Mouse (Mus musculus) limb, embryonic 11.5 days (tissue): Measurements from ENCODE around the gene Gm45208. TPM values are rescaled to one million over a fixed set of nuclear protein-coding genes. Genes with fewer than 3 reads are reported as not detected.

Experiments used
- ATAC-seq: fragments of 200-750 bp; cut with Nextera tagmentation; 2 replicates; pipeline ENCODE4 v1.8.0; 2017; ENCODE audit warnings: low read depth; ENCODE audit not compliant: insufficient number of reproducible peaks, low FRiP score, low TSS enrichment
- DNase-seq: peaks from one replicate; pipeline ENCODE4 v3.0.0-alpha.2; 2015; ENCODE audit warnings: low spot score
- H3K27ac ChIP-seq: fragments of 300-500 bp; sonication (generic); replicated peaks from 2 replicates; pipeline ENCODE4 v1.5.1; 2014; ENCODE audit warnings: low read depth, mild to moderate bottlenecking, low read length
- H3K27me3 ChIP-seq: fragments of 300-500 bp; sonication (generic); 2 replicates; pipeline ENCODE4 v1.6.1; 2014; ENCODE audit warnings: mild to moderate bottlenecking, low read length, mixed read lengths; ENCODE audit not compliant: control insufficient read depth, insufficient read depth
- H3K36me3 ChIP-seq: fragments of 300-500 bp; sonication (generic); 2 replicates; pipeline ENCODE4 v1.6.1; 2014; ENCODE audit warnings: mild to moderate bottlenecking, low read length, moderate library complexity, mixed read lengths; ENCODE audit not compliant: control insufficient read depth, insufficient read depth
- H3K4me1 ChIP-seq: fragments of 300-500 bp; sonication (generic); 2 replicates; pipeline ENCODE4 v1.6.1; 2014; ENCODE audit warnings: low read length, mixed read lengths; ENCODE audit not compliant: control insufficient read depth, insufficient read depth
- H3K4me2 ChIP-seq: fragments of 300-500 bp; sonication (generic); 2 replicates; pipeline ENCODE4 v1.6.1; 2014; ENCODE audit warnings: low read depth, mild to moderate bottlenecking, moderate library complexity; ENCODE audit not compliant: severe bottlenecking
- H3K4me3 ChIP-seq: fragments of 300-500 bp; sonication (generic); 2 replicates; pipeline ENCODE4 v1.5.1; 2014; ENCODE audit warnings: low read depth, low read length
- H3K9ac ChIP-seq: fragments of 300-500 bp; sonication (generic); 2 replicates; pipeline ENCODE4 v1.6.1; 2014; ENCODE audit warnings: mild to moderate bottlenecking, low read length
- H3K9me3 ChIP-seq: fragments of 300-500 bp; sonication (generic); 2 replicates; pipeline ENCODE4 v1.6.1; 2016; ENCODE audit warnings: low read length; ENCODE audit not compliant: control insufficient read depth
- WGBS: fragments of 180-500 bp; shearing (Covaris S2); extraction: QIAGEN DNeasy Blood & Tissue Kit; methylation state at CpG from one replicate; pipeline ENCODE4 v1.1.7; 2014; 5-methylcytosine and 5-hydroxymethylcytosine counted together
- polyA plus RNA-seq: library from polyadenylated mRNA; unstranded; fragments of >200 nt; fragmentation: Nextera tagmentation; extraction: Ambion mirVana; gene quantifications from 2 replicates; pipeline ENCODE4 v1.2.1, GENCODE M21; 2014

Gene Gm45208
- polyA plus RNA-seq, 1 experiment from 2014 or later: not detected

DNA sequence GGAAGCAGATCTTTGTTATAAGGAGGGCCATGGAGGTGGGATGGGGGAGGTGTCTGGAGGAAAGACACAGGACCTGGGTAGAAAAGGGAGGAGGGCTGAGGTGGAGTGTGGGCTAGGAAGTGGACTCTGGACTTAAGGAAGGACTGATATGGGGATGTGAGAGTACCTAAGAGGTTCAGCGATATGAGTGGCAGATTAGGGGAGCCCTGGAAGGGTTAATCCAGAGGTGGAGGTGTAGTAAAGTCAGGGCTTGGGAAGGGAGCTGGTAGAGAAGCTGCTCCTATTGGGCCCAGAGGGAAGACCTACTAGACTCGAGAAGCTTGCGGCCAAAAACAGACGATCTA is 6.8 kb downstream of the Gm45208 start:
- H3K4me1 ChIP-seq: no peaks in the 10 kb centered on the region
- H3K9me3 ChIP-seq: no peaks in the 10 kb centered on the region
- peak overlapping the region; percentile 51; the same call in 1 of the 2 replicates for H3K9ac ChIP-seq
- 24% methylated on average over 4 of the region's 4 CpGs for WGBS
- H3K27ac ChIP-seq: no peak overlapping the region
- H3K27me3 ChIP-seq: no peaks in the 10 kb centered on the region
- H3K36me3 ChIP-seq: no peaks in the 10 kb centered on the region; the same call in 1 of the 2 replicates
- DNase-seq: no peak
- H3K4me3 ChIP-seq: peak overlapping the region; percentile 36
- ATAC-seq: peak; percentile 4; the same call in 1 of the 2 replicates
- H3K4me2 ChIP-seq: peak overlapping the region; percentile 53

DNA sequence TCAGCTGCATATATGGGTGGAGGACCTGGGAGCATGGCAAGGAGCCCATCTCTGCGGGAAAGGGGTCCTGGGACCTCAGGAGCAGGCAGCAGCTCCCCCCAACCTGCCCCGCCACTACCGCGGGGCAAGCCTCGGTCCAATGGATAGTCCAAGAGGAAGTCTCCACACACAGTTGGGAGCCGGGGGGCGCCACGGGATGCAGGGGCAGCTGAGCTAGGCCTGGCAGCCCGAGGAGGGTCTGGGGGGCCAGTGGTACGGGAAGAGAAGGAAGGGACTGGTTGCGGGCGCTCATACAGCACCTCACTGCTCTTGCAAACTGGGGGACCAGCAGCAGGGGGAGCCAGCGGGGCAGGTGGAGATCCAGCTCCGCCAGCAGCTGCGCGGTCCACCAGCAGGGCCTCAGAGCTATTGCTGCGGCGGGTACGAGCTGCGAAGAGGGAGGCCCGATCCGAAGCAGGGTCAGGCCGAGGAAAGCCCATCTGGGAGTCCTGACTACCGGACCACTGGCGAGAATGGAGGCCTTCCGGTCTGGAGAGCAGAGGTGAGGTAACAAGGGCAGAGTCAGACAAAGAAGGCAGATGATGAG is 11.6 kb downstream of the Gm45208 start:
- H3K4me3 ChIP-seq: no peak overlapping the region
- 26% methylated on average over 20 of the region's 26 CpGs for WGBS
- DNase-seq: peak; percentile 78

DNA sequence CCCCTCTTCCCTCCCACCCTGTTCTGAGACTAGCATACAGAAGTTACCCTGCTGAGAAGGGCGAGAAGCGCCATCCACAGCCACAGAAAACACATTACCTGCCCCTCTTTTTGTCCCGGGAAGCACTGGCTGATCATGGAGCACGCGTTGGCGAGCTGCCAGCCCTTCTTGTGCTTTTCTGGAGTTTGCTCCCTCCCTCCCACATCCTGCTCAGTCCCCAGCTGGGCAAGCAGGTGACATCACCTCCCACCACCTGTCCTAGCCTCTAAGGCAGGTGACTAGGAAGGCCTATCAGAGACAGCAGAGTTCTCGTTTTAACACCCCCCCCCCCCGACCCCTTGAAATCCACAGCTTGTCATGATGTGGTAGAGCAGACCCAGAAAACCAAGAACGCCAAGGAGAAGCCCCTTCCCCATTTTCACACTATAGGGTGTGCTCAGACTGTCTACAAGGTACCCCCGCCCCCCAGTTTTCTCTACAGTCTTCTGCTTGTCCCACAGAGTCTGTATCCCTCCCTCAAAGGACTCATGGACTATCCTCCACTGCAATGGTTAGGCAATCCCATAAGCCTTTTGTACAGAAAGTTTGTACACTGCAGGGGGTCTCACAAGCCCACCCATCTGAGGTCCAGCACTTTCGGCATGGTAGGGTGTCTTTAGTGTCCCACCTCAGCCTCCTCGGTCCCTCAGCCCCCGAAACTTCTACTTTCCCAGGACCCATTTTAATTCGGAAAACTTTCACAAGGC is 17.5 kb downstream of the Gm45208 start:
- H3K36me3 ChIP-seq: no peaks in the 10 kb centered on the region
- no peaks in the 10 kb centered on the region for H3K27me3 ChIP-seq
- no peaks in the 10 kb centered on the region for H3K4me1 ChIP-seq
- ATAC-seq (no peak), DNase-seq (no peak)
- no peak overlapping the region for H3K4me3 ChIP-seq
- no peak overlapping the region for H3K27ac ChIP-seq
- no peaks in the 10 kb centered on the region for H3K9me3 ChIP-seq
- no peak overlapping the region for H3K9ac ChIP-seq
- H3K4me2 ChIP-seq: no peak overlapping the region
- 74% methylated on average over 14 of the region's 14 CpGs for WGBS

More for the DNA sequence above, 11.6 kb downstream of the Gm45208 start:
- Histone ChIP-seq H3K9ac (no peak overlapping the region), H3K27ac (no peak overlapping the region), H3K4me2 (0 out of 2 replicates have a peak overlapping the region, but pooled peaks have one; percentile 2), H3K36me3 (no peaks in the 10 kb centered on the region; the same call in 1 of the 2 replicates), H3K4me1 (no peaks in the 10 kb centered on the region), H3K27me3 (no peaks in the 10 kb centered on the region), H3K9me3 (no peaks in the 10 kb centered on the region)
- no peak for ATAC-seq

DNA sequence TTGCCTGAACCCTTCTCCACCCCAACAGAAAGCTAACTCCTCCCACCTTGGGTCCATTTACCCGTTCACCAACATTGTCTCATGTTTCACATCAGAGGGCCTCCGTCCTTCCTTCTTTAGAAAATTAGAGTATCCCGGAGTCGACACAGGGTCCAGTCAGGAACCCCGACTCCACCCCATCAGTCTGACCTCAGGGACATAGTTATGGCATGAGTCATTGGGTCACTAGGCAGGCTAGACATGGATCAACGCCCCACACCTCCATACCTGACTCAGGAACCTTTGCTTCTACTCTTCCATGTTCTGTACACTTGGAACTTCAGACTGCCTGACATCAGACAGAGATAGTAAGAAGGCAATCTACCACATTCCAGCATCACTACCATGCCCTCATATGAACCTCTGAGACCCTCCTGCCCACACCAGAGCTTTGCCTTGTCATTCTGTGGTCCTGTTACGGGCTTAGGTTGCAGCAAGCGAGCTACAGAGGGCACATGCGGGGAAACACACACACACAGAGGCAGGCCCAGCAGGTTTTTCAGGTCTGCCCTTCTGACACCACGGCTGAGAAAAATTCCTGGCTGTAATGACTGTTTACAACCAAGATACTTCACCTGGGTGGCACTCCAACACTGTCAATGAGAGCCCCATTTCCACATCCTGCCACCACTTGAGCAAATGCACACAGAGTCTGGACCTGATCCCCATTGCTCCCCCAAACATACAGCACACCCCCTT is 18.2 kb downstream of the Gm45208 start:
- no peak overlapping the region for H3K9ac ChIP-seq
- no peak overlapping the region for H3K27ac ChIP-seq
- no peaks in the 10 kb centered on the region for H3K4me1 ChIP-seq
- H3K4me3 ChIP-seq: no peak overlapping the region
- 54% methylated on average over 10 of the region's 10 CpGs for WGBS
- ATAC-seq (no peak), DNase-seq (no peak)
- no peaks in the 10 kb centered on the region for H3K9me3 ChIP-seq
- no peak overlapping the region for H3K4me2 ChIP-seq
- H3K36me3 ChIP-seq: no peaks in the 10 kb centered on the region
- no peaks in the 10 kb centered on the region for H3K27me3 ChIP-seq

DNA sequence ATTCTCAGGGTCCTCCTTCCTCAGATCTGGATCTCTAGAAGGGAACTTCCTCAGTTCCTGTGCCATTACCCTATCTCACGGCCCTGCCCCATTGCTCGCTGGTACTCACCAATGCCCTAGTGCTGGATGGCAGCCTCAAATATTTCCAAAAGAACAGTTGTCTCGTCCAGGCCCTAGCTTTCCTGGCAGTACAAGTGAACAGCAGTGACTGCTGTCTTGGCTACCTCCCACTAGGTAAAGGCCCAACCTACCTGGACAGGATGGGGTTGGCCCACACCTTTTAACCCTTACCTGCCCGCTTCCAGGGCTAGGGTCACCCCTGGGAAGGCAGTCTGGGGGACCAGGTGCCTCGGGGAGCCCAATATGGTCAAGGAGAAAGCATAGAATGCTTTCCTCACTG is 19.1 kb downstream of the Gm45208 start:
- H3K4me2 ChIP-seq: no peak overlapping the region
- H3K9me3 ChIP-seq: no peaks in the 10 kb centered on the region
- ATAC-seq: no peak
- H3K4me1 ChIP-seq: no peaks in the 10 kb centered on the region
- H3K36me3 ChIP-seq: no peaks in the 10 kb centered on the region
- no peaks in the 10 kb centered on the region for H3K27me3 ChIP-seq
- no peak for DNase-seq
- no peak overlapping the region for H3K4me3 ChIP-seq
- H3K27ac ChIP-seq: no peak overlapping the region
- H3K9ac ChIP-seq: no peak overlapping the region
- 67% methylated on average over 5 of the region's 5 CpGs for WGBS

DNA sequence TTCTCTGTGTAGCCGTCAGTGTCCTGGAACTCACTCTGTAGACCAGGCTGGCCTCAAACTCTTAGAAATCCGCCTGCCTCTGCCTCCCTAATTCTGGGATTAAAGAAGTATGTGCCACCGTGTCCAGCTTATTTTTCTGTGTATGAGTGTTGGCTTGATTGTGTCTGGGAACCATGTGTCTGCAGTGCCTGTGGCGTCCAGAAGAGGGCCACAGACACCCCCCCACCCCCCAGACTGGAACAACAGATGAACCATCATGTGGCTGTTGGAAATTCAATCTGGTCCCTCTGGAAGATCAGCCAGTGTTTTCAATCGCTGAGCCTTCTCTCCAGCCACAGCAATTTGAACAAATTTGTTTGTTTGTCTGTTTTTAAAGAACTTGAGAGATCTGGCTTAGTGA is 21.4 kb downstream of the Gm45208 start:
- no peak for ATAC-seq
- WGBS: 58% methylated on average over 5 of the region's 5 CpGs
- Histone ChIP-seq H3K4me3 (no peak overlapping the region), H3K9ac (no peak overlapping the region), H3K4me2 (no peak overlapping the region), H3K27ac (no peak overlapping the region), H3K27me3 (no peaks in the 10 kb centered on the region), H3K36me3 (no peaks in the 10 kb centered on the region), H3K4me1 (no peaks in the 10 kb centered on the region), H3K9me3 (no peaks in the 10 kb centered on the region)
- no peak for DNase-seq

DNA sequence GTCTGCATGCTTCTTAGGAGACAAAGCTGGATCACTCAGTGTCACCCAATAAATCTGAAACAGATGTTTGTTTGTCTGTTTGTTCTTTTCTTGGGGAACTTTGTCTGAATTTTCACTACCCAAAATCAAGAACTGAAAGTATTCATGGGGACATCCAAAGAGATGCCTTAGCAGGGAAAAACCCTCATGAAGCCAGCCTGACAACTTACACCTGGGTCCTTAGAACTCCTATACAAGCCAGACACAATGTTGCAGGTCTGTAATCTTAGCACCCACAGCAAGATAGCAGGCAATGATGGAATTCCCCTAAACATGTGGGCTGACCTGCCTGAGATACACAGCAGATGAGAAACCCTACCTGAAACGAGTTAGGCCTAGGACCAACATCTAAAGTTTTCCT is 22.9 kb downstream of the Gm45208 start:
- no peak for DNase-seq

DNA sequence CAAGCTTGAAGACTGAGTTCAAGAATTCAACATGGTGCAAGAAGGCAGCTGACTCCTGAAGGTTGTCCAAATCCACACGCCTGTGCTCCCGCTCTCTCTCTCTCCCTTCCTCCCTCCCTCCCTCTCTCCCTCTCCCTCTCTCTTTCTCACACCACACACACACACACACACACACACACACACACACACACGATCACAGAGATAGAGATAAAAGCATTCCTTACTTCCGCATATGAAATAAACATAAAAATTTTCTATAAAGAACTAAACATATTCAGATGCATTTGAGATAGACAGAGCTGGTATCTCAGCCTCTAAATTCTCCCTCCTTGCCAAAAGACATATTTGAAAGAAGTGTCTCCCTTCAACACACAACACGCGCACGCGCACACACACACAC is 23.4 kb downstream of the Gm45208 start:
- H3K27me3 ChIP-seq: no peaks in the 10 kb centered on the region
- ATAC-seq: no peak
- H3K4me3 ChIP-seq: no peak overlapping the region
- H3K4me2 ChIP-seq: no peak overlapping the region
- H3K36me3 ChIP-seq: no peaks in the 10 kb centered on the region
- no peaks in the 10 kb centered on the region for H3K9me3 ChIP-seq
- no peak overlapping the region for H3K9ac ChIP-seq
- H3K4me1 ChIP-seq: no peaks in the 10 kb centered on the region
- 87% methylated on average over 8 of the region's 8 CpGs for WGBS
- no peak for DNase-seq
- H3K27ac ChIP-seq: no peak overlapping the region

More for the DNA sequence above, 22.9 kb downstream of the Gm45208 start:
- H3K27ac ChIP-seq: no peak overlapping the region
- ATAC-seq: no peak
- no peak overlapping the region for H3K9ac ChIP-seq
- H3K27me3 ChIP-seq: no peaks in the 10 kb centered on the region
- 48% methylated on average over 1 of the region's 1 CpGs for WGBS
- no peaks in the 10 kb centered on the region for H3K9me3 ChIP-seq
- H3K4me1 ChIP-seq: no peaks in the 10 kb centered on the region
- no peaks in the 10 kb centered on the region for H3K36me3 ChIP-seq
- H3K4me3 ChIP-seq: no peak overlapping the region
- H3K4me2 ChIP-seq: no peak overlapping the region
